In genomic region chrX:101849901-101850551, GRCm38 (mm10) we compare ENCODE assay signal across 8 mouse cellular contexts. TPM values are rescaled to one million over a fixed set of nuclear protein-coding genes. Genes with fewer than 3 reads are reported as not detected.
DNase-seq lines count a peak whose midpoint lies in the region; ATAC-seq and TF ChIP-seq lines count a peak whose summit lies in the region.

No protein-coding gene starts in this region.

- no peaks in the 10 kb centered on the region for H3K4me1 ChIP-seq in bone marrow macrophage, adult 2 months (ENCODE audit: control insufficient read depth, insufficient read depth, low read length)
- H3K4me1 ChIP-seq in forebrain, embryonic 12.5 days = peaks cover 2% of the 10 kb centered on the region; the same call in 1 of the 2 replicates
- no peaks in the 10 kb centered on the region for H3K4me1 ChIP-seq in intestine, postnatal 0 days (replicated peaks; ENCODE audit: control insufficient read depth, insufficient read depth, low read length)

- peak; percentile 65 for ATAC-seq in forebrain, embryonic 12.5 days (ENCODE audit: low FRiP score)
- no peak for ATAC-seq in intestine, postnatal 0 days

- peak overlapping the region; percentile 66 for H3K4me2 ChIP-seq in forebrain, embryonic 12.5 days
- H3K4me2 ChIP-seq in intestine, postnatal 0 days (replicated peaks; ENCODE audit: low read depth) = peak overlapping the region; percentile 82

- TF ChIP-seq POLR2A in bone marrow macrophage, adult 2 months (IDR thresholded peaks at IDR 0.05; ENCODE audit: borderline replicate concordance, low read depth, low read length) = no peak

- H3K36me3 ChIP-seq in forebrain, embryonic 12.5 days (replicated peaks) = no peaks in the 10 kb centered on the region
- H3K36me3 ChIP-seq in intestine, postnatal 0 days (ENCODE audit: control insufficient read depth, insufficient read depth) = no peaks in the 10 kb centered on the region

- H3K27ac ChIP-seq in left cerebral cortex, adult 2 months = no peak overlapping the region; the same call in 1 of the 2 replicates
- no peak overlapping the region for H3K27ac ChIP-seq in bone marrow macrophage, adult 2 months (ENCODE audit: insufficient read depth, low read depth, low read length)
- H3K27ac ChIP-seq in forebrain, embryonic 12.5 days = no peak overlapping the region
- H3K27ac ChIP-seq in intestine, postnatal 0 days (ENCODE audit: low read depth, low read length) = no peak overlapping the region

- no peak; the same call in none of the 2 replicates for TF ChIP-seq CTCF in left cerebral cortex, adult 2 months (IDR thresholded peaks at IDR 0.05)
- no peak for TF ChIP-seq CTCF in bone marrow macrophage, adult 2 months (IDR thresholded peaks at IDR 0.05; ENCODE audit: low read depth, low read length)
- peak; percentile 44 for TF ChIP-seq CTCF in intestine, postnatal 0 days (IDR thresholded peaks at IDR 0.05; ENCODE audit: low read depth)

- no peaks in the 10 kb centered on the region for H3K9me3 ChIP-seq in forebrain, embryonic 12.5 days
- H3K9me3 ChIP-seq in intestine, postnatal 0 days (ENCODE audit: control insufficient read depth) = no peaks in the 10 kb centered on the region

- peaks cover 85% of the 10 kb centered on the region for H3K27me3 ChIP-seq in forebrain, embryonic 12.5 days
- H3K27me3 ChIP-seq in intestine, postnatal 0 days (replicated peaks; ENCODE audit: control insufficient read depth, insufficient read depth, low read length) = peaks cover 32% of the 10 kb centered on the region

- peak overlapping the region; percentile 48 for H3K9ac ChIP-seq in forebrain, embryonic 12.5 days
- peak overlapping the region; percentile 17; the same call in 1 of the 2 replicates for H3K9ac ChIP-seq in intestine, postnatal 0 days (ENCODE audit: low read depth, low read length)

- 26% methylated on average over 49 of the region's 59 CpGs for WGBS in forebrain, embryonic 12.5 days
- WGBS in intestine, postnatal 0 days = 18% methylated on average over 58 of the region's 59 CpGs

- intact Hi-C loops in left cerebral cortex, adult 2 months (cut with DNase I) = no loop called here
- intact Hi-C loops in left cerebral cortex, postnatal 36 days (cut with DNase I) = no loop called here

- peak overlapping the region; percentile 33 for H3K4me3 ChIP-seq in left cerebral cortex, adult 2 months
- peak overlapping the region; percentile 40 for H3K4me3 ChIP-seq in bone marrow macrophage, adult 2 months (ENCODE audit: insufficient read depth, low read length)
- H3K4me3 ChIP-seq in forebrain, embryonic 12.5 days (replicated peaks) = peak overlapping the region; percentile 52
- peak overlapping the region; percentile 47 for H3K4me3 ChIP-seq in intestine, postnatal 0 days (ENCODE audit: low read depth, low read length)

- no peak for DNase-seq in left cerebral cortex, adult 2 months (ENCODE audit: extremely low spot score in 1 of 2, low spot score in 2 of 2)
- DNase-seq in left cerebral cortex, postnatal 36 days (ENCODE audit: low spot score in 2 of 2) = no peak
- peak; percentile 48 for DNase-seq in mesoderm, embryonic 11.5 days (ENCODE audit: low read depth, low spot score)
- no peak for DNase-seq in left cerebral cortex, adult 9 months (ENCODE audit: low spot score in 2 of 2)
- no peak for DNase-seq in right cerebral cortex, postnatal 14 days

RNA-seq across cellular contexts. Expression of gene Nhsl2, which starts 0.8 kb away (rescaled TPM):
- total RNA-seq in left cerebral cortex, adult 2 months (2021) = 10 to 100 TPM; 37.0 to 38.0 TPM
- 10 to 100 TPM; 28.7 to 43.0 TPM for total RNA-seq in left cerebral cortex, postnatal 36 days (2021)
- polyA plus RNA-seq in bone marrow macrophage, adult 2 months (2012; ENCODE audit: insufficient read depth, insufficient read length, missing spikeins) = 3.5 and 4.6 TPM in 2 replicates
- polyA plus RNA-seq in forebrain, embryonic 12.5 days (2016; fragmentation: Nextera tagmentation; extraction: Ambion mirVana) = 8.2 and 9.0 TPM in 2 replicates
- polyA plus RNA-seq in intestine, postnatal 0 days (2015; fragmentation: Nextera tagmentation; extraction: Ambion mirVana) = 1.3 TPM in 2 replicates

RNA-seq across cellular contexts. Expression of gene 8030474K03Rik, which starts 55.6 kb away (rescaled TPM):
- not detected for total RNA-seq in left cerebral cortex, adult 2 months (2021)
- total RNA-seq in left cerebral cortex, postnatal 36 days (2021) = not detected
- not detected in 2 replicates for polyA plus RNA-seq in bone marrow macrophage, adult 2 months (2012; ENCODE audit: insufficient read depth, insufficient read length, missing spikeins)
- polyA plus RNA-seq in forebrain, embryonic 12.5 days (2016; fragmentation: Nextera tagmentation; extraction: Ambion mirVana) = 0.10 TPM in 1 of 2 replicates, not detected in the other
- polyA plus RNA-seq in intestine, postnatal 0 days (2015; fragmentation: Nextera tagmentation; extraction: Ambion mirVana) = not detected in 2 replicates

RNA-seq across cellular contexts. Expression of gene Gm4779, which starts 55.8 kb away (rescaled TPM):
- total RNA-seq in left cerebral cortex, adult 2 months (2021) = under 1 TPM in 1 of 2 experiments, not detected in 1; 0.30 TPM
- total RNA-seq in left cerebral cortex, postnatal 36 days (2021) = under 1 TPM in 1 of 2 experiments, not detected in 1; 0.45 TPM
- polyA plus RNA-seq in bone marrow macrophage, adult 2 months (2012; ENCODE audit: insufficient read depth, insufficient read length, missing spikeins) = not detected in 2 replicates
- polyA plus RNA-seq in forebrain, embryonic 12.5 days (2016; fragmentation: Nextera tagmentation; extraction: Ambion mirVana) = not detected in 2 replicates
- polyA plus RNA-seq in intestine, postnatal 0 days (2015; fragmentation: Nextera tagmentation; extraction: Ambion mirVana) = not detected in 2 replicates
